Mouse (Mus musculus) lung, postnatal 14 days (tissue): ENCODE measurements at regions not wholly inside any gene's neighbourhood (a gene's known extent, or its start where the extent isn't known, plus 50 kb on each side); places are given as distances from the start of the nearest gene placed in this dataset.
"Not testable (repeated sequence)": the region's sequence is repeated elsewhere in the genome, so short reads cannot be mapped to it uniquely, and the experiment has no call there.

ENCODE experiments used
- DNase-seq: peaks from one replicate; pipeline ENCODE4 v3.0.0; 2021

- no peak for DNase-seq
Measured at GRCm38 (mm10) chr12:104637046-104638032, 114.4 kb downstream of the Dicer1 start.

DNA sequence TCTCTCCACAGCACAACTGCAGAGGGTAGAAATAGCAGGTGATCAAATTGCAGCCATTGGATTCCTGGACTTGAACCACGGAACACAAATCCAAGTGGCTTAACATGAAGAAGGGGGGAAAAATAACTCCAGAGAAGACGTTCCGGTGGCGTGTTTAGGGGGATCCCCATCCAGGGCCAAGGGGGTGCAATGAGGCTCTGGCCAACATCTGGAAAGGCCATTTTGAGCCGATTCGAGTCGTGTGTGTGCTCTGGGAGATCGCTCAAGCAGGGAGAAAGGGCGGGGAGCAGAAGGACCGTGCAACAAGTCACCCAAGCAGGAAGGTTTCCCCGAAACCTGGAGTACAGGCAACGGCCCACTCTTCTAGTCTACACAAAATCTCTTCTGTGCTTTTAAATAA, 115.3 kb downstream of the Dicer1 start:
- DNase-seq: no peak

GRCm38 (mm10) chr12:104634818-104635217, 116.9 kb downstream of the Dicer1 start:
- no peak for DNase-seq

DNA sequence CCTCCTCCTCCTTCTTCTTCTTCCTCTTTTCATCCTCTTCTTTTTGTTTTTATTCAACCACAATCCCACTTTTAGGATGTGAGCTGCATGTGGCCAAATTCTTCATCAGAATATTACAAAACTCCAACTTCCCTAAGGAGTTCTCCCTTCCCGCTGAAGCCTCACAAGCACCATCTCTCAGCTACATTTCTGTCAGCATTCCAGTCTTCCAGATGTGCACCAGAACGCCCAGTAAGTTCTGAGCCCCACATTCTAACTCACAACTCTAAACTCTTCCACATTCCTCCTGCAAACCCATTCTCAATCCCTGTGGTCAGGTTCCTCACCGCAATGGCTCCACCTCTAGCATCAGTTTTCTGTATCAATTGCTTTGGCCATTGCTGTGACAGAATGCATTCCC, 121.2 kb downstream of the Dicer1 start:
- DNase-seq: no peak

- no peak for DNase-seq
Measured at GRCm38 (mm10) chr12:104629449-104629848, 122.3 kb downstream of the Dicer1 start.

GRCm38 (mm10) chr12:104626054-104626453, 125.7 kb downstream of the Dicer1 start:
- no peak for DNase-seq

GRCm38 (mm10) chr12:104623896-104624685, 127.7 kb downstream of the Dicer1 start:
- DNase-seq: no peak

DNA sequence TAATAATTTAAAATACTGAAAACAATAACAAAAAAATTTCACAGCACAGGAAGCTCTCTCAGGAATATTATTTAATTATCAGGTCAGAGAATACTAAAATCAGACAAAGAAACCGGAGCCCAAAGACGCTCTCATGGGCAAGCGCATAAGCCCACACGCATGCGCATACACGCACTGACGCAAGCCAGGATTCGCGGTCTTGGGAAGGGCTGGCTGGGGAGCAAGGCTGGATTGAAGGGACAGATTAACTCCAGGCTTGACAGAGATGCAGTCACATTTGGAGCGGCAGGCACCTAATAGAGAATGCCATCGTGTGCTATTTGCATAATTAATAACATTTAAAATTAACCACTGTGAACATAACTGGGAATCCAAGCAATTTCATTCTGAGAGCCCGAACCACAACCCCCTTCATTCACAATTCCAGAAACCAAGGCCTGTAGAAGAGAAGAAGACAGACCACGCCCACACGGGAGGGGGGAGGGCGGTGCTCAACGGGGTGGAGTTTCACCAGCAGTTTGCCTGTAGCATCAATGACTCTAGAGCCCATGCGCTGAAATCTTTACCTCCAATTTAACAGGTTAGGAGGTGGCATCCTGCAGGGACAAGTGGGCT, 134.5 kb downstream of the Dicer1 start:
- peak; percentile 24 for DNase-seq

- no peak for DNase-seq
Measured at GRCm38 (mm10) chr12:104614240-104614639, 137.5 kb downstream of the Dicer1 start.

DNA sequence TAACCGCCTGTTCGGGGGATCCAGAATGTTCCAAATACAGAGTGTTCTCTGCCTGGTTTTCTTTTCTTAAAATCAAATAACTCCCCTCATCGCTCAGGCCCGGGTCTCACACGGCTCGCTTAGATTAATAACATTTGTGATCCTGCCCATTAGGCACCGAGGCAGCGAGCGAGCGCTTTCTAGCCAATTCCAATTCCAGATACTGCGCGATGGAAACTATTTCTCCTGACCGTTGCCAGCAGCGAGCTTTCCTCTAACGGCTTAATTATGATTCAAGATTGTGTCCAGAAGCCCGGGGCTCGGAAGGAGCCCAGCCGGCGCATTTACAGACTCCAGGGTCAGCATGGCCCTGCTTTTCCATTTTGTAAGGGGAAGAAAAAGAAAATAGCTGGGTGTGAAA, 136.6 kb upstream of the Gsc start:
- peak; percentile 15 for DNase-seq

- DNase-seq: not testable (repeated sequence)
Measured at GRCm38 (mm10) chr12:104608956-104609355, 135.8 kb upstream of the Gsc start.

GRCm38 (mm10) chr12:104607410-104607809, 134.3 kb upstream of the Gsc start:
- DNase-seq: no peak

DNA sequence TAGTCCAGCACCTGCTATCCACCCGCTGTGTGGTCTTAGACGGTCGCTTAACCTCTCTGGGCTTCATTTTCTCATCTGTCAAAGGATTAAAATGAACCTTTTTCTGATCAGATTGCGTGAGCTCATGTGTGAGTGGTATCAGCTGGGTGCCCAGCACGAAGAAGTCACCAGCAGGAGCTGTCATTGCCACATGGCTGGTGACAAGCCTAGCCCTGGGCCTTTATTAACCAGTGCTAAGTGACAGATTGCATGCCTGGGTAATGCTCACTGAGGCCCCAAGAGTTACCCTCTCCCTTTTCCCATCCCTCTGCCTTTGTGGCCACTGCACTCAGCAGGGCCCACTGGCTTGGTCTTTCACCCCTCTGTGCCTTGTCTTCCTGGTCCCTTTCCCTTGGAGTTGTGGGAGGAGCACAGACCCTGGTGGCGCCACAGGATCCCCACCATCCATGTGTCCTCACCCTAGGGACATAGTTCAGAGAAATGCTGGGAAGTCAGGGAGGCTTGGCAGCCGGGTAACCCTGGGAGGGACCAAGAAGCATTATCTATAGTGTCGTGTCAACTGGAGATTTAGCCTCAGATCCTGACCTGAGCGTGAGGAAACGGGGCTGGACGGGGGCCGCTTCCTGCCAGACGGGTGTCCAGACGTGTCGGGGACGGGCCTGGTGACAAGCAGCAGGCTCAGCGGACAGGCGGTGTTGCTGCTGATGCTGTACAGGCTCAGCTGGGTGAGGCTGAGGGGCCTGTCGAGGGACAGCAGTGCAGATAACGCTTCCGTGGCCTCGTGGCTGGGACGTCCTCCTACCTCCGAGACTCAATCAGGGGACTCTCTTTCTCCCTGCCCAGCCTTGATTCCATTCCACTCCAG, 132.6 kb upstream of the Gsc start:
- DNase-seq: peak; percentile 31

- no peak for DNase-seq
Measured at GRCm38 (mm10) chr12:104598056-104598455, 124.9 kb upstream of the Gsc start.

DNA sequence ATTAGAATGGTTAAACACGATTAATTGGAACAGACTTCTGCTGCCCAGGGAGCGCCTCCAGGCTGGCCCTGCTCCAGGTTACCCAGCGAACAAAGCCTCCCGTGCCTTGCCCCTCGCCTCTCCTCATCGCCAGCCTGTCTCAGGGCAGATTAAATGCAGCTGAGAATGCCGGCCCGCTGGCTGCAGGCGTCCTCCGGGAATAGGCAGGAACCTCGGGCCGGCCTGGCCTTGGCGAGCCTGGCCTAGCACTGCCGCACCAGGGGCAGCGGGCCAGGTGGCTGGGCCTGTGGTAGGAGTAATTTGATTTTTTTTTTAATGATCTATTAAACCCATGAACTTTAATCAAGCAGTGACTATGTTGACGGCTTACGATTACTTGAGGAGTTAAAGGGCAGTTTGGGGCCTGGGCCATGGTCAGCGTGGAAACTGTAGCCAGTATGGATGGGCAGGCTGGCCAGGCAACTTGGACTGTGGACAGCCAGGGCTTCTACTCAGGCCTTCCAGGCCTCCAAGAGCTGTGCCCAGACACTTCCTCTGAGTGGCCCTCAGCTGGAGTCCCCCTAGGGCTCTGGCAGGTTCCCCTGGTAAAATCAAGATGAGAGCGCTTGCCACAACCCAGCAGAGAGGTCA, 120.5 kb upstream of the Gsc start:
- no peak for DNase-seq

DNA sequence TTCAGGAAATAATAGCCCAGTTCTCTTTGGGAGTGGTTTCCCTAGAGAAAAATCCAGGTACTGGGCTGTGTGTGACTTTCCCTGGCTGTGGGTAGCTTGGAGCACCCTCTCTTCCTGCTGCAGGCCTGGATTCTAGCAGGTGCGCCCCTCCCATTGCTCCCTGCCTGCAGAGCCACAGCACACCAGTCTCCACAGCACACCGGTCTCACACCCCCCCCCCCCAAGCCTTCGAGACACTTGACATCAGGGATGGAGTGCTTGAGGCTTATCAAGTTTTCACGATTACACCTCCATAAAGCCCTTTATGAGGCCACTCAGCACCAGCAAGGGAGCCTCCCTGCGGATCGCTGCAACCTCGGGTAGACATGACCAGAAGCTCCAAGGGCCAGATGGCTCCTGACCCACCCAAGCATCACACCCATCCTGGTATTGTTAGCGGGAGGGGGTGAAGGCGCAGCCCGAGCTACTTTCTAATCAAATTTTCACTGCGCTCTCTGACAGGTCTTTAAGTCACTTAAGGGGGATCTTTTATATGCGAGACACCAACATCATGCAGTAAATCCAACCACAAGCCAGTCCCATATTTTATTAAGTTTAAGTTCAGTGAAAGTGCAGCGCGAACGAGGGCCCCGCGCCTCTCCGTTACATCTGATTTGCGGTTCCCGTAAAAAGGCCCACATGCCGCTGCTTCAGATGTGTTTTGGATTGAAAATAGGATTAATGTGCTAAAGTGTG, 119.8 kb upstream of the Gsc start:
- DNase-seq: no peak

GRCm38 (mm10) chr12:104591571-104591970, 118.4 kb upstream of the Gsc start:
- no peak for DNase-seq

- DNase-seq: no peak
Measured at GRCm38 (mm10) chr12:104590291-104590690, 117.2 kb upstream of the Gsc start.

- no peak for DNase-seq
Measured at GRCm38 (mm10) chr12:104584408-104584807, 111.3 kb upstream of the Gsc start.

- no peak for DNase-seq
Measured at GRCm38 (mm10) chr12:104580796-104581195, 107.7 kb upstream of the Gsc start.

- no peak for DNase-seq
Measured at GRCm38 (mm10) chr12:104567622-104568021, 94.5 kb upstream of the Gsc start.
